Mouse (Mus musculus): ENCODE measurements around the gene Vwa3b. TPM values are rescaled to one million over a fixed set of nuclear protein-coding genes. Genes with fewer than 3 reads are reported as not detected.

Gene Vwa3b
- polyA plus RNA-seq, 1 experiment from 2014 or later: 0.23 TPM

DNA sequence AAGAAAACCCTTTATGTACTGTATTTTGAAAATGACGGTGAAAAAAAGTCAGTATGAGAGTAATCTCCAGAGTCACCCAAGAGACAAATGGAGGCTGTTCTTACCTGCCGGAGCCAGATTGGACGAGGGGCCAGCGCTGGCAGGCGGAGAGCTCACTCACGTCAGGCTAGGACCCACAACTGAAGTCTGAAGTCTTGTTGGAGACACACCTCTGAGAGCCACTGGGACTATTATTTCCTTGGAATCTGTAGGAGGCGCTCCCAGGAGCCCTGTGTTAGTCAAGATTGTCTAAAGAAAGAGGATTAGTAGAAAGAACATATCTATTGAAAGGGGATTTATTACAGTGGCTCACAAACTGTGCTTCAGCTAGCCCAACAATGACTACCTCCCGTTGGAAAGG is 16.4 kb downstream of the Vwa3b start:
- no peak overlapping the region for H3K9ac ChIP-seq (ENCODE audit: low read length)
- 76% methylated on average over 8 of the region's 8 CpGs for WGBS
- no peak overlapping the region for H3K4me3 ChIP-seq (ENCODE audit: low read depth, low read length)
- no peaks in the 10 kb centered on the region for H3K4me1 ChIP-seq (ENCODE audit: control insufficient read depth, insufficient read depth, low read length)
- H3K27me3 ChIP-seq (ENCODE audit: control insufficient read depth, insufficient read depth, low read length): no peaks in the 10 kb centered on the region
- no peaks in the 10 kb centered on the region for H3K9me3 ChIP-seq (ENCODE audit: control insufficient read depth, low read length)
- ATAC-seq (ENCODE audit: low FRiP score) (no peak), DNase-seq (ENCODE audit: low spot score, missing footprints) (no peak)
- no peak overlapping the region for H3K4me2 ChIP-seq
- no peak overlapping the region for H3K27ac ChIP-seq (ENCODE audit: low read depth, low read length)
- no peaks in the 10 kb centered on the region for H3K36me3 ChIP-seq (ENCODE audit: control insufficient read depth, insufficient read depth, low read length)

DNA sequence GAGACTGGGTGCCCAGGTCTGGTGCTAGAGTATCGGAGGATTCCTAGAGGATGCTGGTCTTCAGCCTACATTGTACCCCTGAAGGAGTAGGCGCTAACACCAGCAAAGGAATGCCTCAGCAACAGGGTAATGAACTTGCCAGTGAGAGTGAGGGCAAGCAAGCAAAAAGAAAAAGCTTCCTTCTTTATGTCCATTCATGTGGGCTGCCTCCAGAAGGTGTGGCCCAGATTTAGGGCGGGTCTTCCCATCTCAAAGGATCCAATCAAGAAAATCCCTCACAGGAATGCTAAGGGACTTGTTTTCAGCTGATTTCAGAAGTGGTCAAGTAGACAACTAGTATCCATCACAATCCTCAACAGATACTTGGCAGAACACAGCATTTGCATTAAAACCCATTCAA is 16.8 kb downstream of the Vwa3b start:
- H3K9ac ChIP-seq (ENCODE audit: low read length): no peak overlapping the region
- no peaks in the 10 kb centered on the region for H3K9me3 ChIP-seq (ENCODE audit: control insufficient read depth, low read length)
- no peak overlapping the region for H3K4me2 ChIP-seq
- H3K4me3 ChIP-seq (ENCODE audit: low read depth, low read length): no peak overlapping the region
- H3K4me1 ChIP-seq (ENCODE audit: control insufficient read depth, insufficient read depth, low read length): no peaks in the 10 kb centered on the region
- no peaks in the 10 kb centered on the region for H3K36me3 ChIP-seq (ENCODE audit: control insufficient read depth, insufficient read depth, low read length)
- no peaks in the 10 kb centered on the region for H3K27me3 ChIP-seq (ENCODE audit: control insufficient read depth, insufficient read depth, low read length)
- DNase-seq (ENCODE audit: low spot score, missing footprints): no peak
- WGBS: 92% methylated on average over 3 of the region's 3 CpGs
- ATAC-seq (ENCODE audit: low FRiP score): no peak
- no peak overlapping the region for H3K27ac ChIP-seq (ENCODE audit: low read depth, low read length)

DNA sequence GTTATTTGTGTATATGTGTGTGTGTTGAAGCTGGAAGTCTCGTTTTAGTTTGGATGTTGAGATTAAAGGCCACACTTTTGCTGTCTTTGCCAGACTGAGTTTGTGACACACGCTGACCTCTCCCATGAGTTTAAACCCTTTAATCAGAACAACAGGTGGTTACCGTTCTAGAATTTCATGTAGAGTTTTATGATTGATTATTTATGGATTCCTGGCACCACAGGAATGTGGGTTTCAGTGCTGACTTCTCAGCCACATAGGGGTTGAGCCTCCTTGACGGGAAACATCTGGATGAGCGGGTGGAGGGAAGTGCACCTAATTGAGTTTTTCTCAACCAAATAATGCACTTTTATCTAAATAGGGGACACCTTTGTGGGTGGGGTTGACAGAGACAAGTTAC is 19.1 kb downstream of the Vwa3b start:
- no peak for DNase-seq (ENCODE audit: low spot score, missing footprints)
- Histone ChIP-seq H3K36me3 (ENCODE audit: control insufficient read depth, insufficient read depth, low read length) (no peaks in the 10 kb centered on the region), H3K4me2 (no peak overlapping the region), H3K9me3 (ENCODE audit: control insufficient read depth, low read length) (no peaks in the 10 kb centered on the region), H3K4me1 (ENCODE audit: control insufficient read depth, insufficient read depth, low read length) (no peaks in the 10 kb centered on the region), H3K4me3 (ENCODE audit: low read depth, low read length) (no peak overlapping the region), H3K27me3 (ENCODE audit: control insufficient read depth, insufficient read depth, low read length) (no peaks in the 10 kb centered on the region), H3K9ac (ENCODE audit: low read length) (no peak overlapping the region), H3K27ac (ENCODE audit: low read depth, low read length) (no peak overlapping the region)
- no peak for ATAC-seq (ENCODE audit: low FRiP score)
- WGBS: 73% methylated on average over 5 of the region's 5 CpGs

DNA sequence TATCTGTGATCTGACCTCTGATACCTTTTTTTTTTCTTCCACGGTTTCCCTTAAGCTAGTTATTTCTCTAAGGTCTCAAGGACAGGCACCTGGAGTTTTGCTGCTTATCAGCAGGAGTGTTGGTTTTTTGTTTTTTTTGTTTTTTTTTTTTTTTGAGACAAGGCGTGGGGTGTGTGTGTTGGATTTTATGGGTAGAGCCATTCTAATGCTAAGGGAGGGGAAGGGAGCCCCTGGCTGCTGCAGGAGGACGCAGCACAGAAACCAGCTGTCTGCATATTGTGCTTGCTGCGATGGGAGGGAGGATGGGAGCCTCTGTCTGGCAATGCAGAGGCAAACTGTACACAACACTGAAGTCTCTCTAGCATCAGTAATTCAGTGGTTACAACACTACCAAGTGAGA is 22.8 kb downstream of the Vwa3b start:
- whole genome bisulfite sequencing: 60% methylated on average over 4 of the region's 4 CpGs
- ATAC-seq (ENCODE audit: low FRiP score) (no peak), DNase-seq (ENCODE audit: low spot score, missing footprints) (no peak)
- Histone ChIP-seq H3K4me2 (no peak overlapping the region), H3K36me3 (ENCODE audit: control insufficient read depth, insufficient read depth, low read length) (no peaks in the 10 kb centered on the region), H3K4me1 (ENCODE audit: control insufficient read depth, insufficient read depth, low read length) (no peaks in the 10 kb centered on the region), H3K9me3 (ENCODE audit: control insufficient read depth, low read length) (no peaks in the 10 kb centered on the region), H3K27ac (ENCODE audit: low read depth, low read length) (no peak overlapping the region), H3K27me3 (ENCODE audit: control insufficient read depth, insufficient read depth, low read length) (no peaks in the 10 kb centered on the region), H3K4me3 (ENCODE audit: low read depth, low read length) (no peak overlapping the region), H3K9ac (ENCODE audit: low read length) (no peak overlapping the region)

DNA sequence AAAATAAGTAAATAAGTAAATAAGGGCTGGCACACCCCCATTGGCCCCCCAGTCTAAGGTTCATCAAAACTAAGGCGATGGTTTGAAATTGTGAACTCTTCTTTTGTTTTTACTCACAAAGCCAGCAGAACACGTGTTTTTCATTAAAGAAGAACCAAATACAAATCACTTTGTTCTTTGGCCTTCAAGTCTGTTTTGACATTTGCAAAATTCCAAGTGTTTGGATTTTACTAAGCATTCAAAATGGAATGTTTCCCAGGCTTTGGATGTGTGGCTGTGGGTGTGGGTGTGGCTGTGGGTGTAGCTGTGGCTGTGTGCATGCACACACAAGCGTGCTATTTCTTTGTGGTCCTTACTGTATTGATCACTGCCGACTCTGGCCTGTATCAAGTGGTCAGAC is 27.3 kb downstream of the Vwa3b start:
- Histone ChIP-seq H3K27me3 (ENCODE audit: control insufficient read depth, insufficient read depth, low read length) (no peaks in the 10 kb centered on the region), H3K27ac (ENCODE audit: low read depth, low read length) (no peak overlapping the region), H3K9ac (ENCODE audit: low read length) (no peak overlapping the region), H3K4me2 (no peak overlapping the region), H3K4me3 (ENCODE audit: low read depth, low read length) (no peak overlapping the region), H3K4me1 (ENCODE audit: control insufficient read depth, insufficient read depth, low read length) (no peaks in the 10 kb centered on the region), H3K9me3 (ENCODE audit: control insufficient read depth, low read length) (no peaks in the 10 kb centered on the region), H3K36me3 (ENCODE audit: control insufficient read depth, insufficient read depth, low read length) (no peaks in the 10 kb centered on the region)
- DNase-seq (ENCODE audit: low spot score, missing footprints): no peak
- WGBS: 80% methylated on average over 4 of the region's 4 CpGs
- no peak for ATAC-seq (ENCODE audit: low FRiP score)

DNA sequence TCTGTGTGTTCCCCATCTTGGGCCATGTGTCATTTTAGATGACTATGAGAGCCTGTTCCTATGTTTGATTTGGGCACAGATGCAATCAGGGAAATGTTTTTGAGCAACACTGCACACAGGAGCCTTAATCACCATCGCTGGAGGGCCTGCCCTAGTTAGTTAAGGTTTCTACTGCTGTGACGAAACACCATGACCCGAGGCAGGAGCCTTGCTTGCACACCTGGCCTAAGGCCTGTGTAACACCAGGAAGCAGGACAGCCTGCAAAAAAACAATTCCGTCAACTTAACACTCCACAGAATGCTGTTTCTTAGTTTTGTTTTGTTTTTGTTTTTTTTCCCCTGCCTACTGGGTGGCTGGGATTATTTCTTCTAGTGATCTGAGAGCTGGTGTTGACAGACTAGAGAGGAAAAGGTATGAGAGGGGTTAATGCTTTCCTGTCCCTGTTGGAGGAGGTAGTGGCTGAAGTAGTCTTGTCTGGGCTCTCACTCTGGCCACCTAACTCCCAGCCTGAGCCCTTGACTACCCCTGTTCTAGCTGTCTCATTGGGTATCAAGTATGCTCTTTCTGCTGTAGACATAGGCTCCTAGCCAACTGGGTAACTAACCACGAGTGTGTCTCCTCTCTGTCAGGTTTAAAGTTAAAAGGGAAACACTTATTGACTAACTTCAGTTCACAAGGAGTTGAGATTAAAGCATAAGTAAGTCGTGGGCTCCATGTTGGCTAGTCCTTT is 30.6 kb downstream of the Vwa3b start:
- ATAC-seq (ENCODE audit: low FRiP score): no peak
- H3K4me2 ChIP-seq: no peak overlapping the region

DNA sequence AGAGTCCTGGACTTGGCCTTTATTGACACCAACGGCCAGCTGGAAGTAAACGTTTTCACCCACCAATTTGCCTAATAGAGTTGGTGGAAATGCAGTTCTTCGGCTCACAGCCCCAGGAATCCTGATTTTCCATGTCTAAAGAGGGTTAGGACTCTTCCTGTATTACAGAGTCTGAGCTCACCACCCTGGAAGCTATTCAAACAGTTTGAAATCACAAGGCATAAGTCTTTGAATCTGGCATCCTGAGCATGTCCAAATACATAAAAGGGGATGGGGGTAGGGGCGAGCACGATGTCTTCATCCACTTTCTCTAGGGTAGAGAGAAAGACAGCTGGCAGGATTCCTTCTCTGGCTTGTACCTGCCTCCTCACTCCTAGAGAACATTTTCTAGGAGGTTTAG is 34.5 kb downstream of the Vwa3b start:
- Histone ChIP-seq H3K27ac (ENCODE audit: low read depth, low read length) (no peak overlapping the region), H3K4me3 (ENCODE audit: low read depth, low read length) (no peak overlapping the region), H3K4me2 (no peak overlapping the region), H3K36me3 (ENCODE audit: control insufficient read depth, insufficient read depth, low read length) (no peaks in the 10 kb centered on the region), H3K9me3 (ENCODE audit: control insufficient read depth, low read length) (no peaks in the 10 kb centered on the region), H3K27me3 (ENCODE audit: control insufficient read depth, insufficient read depth, low read length) (no peaks in the 10 kb centered on the region), H3K4me1 (ENCODE audit: control insufficient read depth, insufficient read depth, low read length) (no peaks in the 10 kb centered on the region), H3K9ac (ENCODE audit: low read length) (no peak overlapping the region)
- ATAC-seq (ENCODE audit: low FRiP score) (no peak), DNase-seq (ENCODE audit: low spot score, missing footprints) (no peak)
- 81% methylated on average over 5 of the region's 5 CpGs for WGBS

More for the DNA sequence above, 30.6 kb downstream of the Vwa3b start:
- Histone ChIP-seq H3K4me3 (ENCODE audit: low read depth, low read length) (no peak overlapping the region), H3K9me3 (ENCODE audit: control insufficient read depth, low read length) (no peaks in the 10 kb centered on the region), H3K36me3 (ENCODE audit: control insufficient read depth, insufficient read depth, low read length) (no peaks in the 10 kb centered on the region), H3K9ac (ENCODE audit: low read length) (no peak overlapping the region), H3K27ac (ENCODE audit: low read depth, low read length) (no peak overlapping the region), H3K4me1 (ENCODE audit: control insufficient read depth, insufficient read depth, low read length) (no peaks in the 10 kb centered on the region), H3K27me3 (ENCODE audit: control insufficient read depth, insufficient read depth, low read length) (no peaks in the 10 kb centered on the region)
- no peak for DNase-seq (ENCODE audit: low spot score, missing footprints)
- WGBS: 79% methylated on average over 6 of the region's 6 CpGs

DNA sequence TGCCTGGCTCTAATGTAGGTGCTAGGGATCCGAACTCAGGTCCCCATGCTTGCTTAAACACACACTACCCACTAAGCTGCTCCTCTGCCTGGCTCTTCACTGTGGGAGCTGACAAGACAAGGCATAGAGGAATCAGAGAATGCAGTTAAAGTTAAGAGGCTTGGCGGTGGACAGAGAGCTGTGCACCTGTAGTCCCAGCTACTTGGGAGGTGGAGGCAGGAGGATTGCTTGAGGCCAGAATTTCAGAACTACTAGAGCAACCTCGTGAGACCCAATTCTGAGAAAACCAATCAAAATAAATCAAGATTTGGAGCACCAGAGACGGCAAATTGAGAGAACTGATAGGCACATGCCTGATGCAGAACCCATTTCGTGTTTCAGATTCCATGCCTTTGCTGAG is 36.7 kb downstream of the Vwa3b start:
- WGBS: 88% methylated on average over 5 of the region's 5 CpGs
- ATAC-seq (ENCODE audit: low FRiP score): no peak
- no peak overlapping the region for H3K4me3 ChIP-seq (ENCODE audit: low read depth, low read length)

DNA sequence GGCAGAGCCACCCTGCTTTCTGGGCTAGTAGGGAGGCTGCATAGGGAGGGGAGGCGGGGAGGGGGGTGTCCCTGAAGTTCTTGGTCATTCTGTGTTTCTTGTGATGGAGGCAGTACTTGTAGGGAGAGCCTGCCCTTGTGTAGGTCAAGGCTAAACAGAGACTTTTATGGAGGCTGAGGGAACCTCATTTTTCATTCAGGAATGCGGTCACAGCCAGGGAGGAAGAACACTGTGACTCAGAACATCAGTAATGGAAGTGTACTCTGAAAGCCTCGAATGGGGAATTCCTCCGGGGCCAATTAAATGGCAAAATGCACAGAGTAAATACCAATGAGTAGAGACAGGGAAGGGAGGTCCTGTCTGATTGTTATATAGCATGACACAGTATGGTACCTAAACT is 37.4 kb downstream of the Vwa3b start:
- Histone ChIP-seq H3K9ac (ENCODE audit: low read length) (no peak overlapping the region), H3K9me3 (ENCODE audit: control insufficient read depth, low read length) (no peaks in the 10 kb centered on the region), H3K4me3 (ENCODE audit: low read depth, low read length) (no peak overlapping the region), H3K36me3 (ENCODE audit: control insufficient read depth, insufficient read depth, low read length) (no peaks in the 10 kb centered on the region), H3K4me2 (no peak overlapping the region), H3K4me1 (ENCODE audit: control insufficient read depth, insufficient read depth, low read length) (no peaks in the 10 kb centered on the region), H3K27ac (ENCODE audit: low read depth, low read length) (no peak overlapping the region), H3K27me3 (ENCODE audit: control insufficient read depth, insufficient read depth, low read length) (no peaks in the 10 kb centered on the region)
- WGBS: 75% methylated on average over 4 of the region's 4 CpGs
- no peak for ATAC-seq (ENCODE audit: low FRiP score)
- no peak for DNase-seq (ENCODE audit: low spot score, missing footprints)

More for the DNA sequence above, 36.7 kb downstream of the Vwa3b start:
- no peak for DNase-seq (ENCODE audit: low spot score, missing footprints)
- H3K27me3 ChIP-seq (ENCODE audit: control insufficient read depth, insufficient read depth, low read length): no peaks in the 10 kb centered on the region
- no peaks in the 10 kb centered on the region for H3K4me1 ChIP-seq (ENCODE audit: control insufficient read depth, insufficient read depth, low read length)
- no peak overlapping the region for H3K27ac ChIP-seq (ENCODE audit: low read depth, low read length)
- H3K36me3 ChIP-seq (ENCODE audit: control insufficient read depth, insufficient read depth, low read length): no peaks in the 10 kb centered on the region
- no peaks in the 10 kb centered on the region for H3K9me3 ChIP-seq (ENCODE audit: control insufficient read depth, low read length)
- H3K9ac ChIP-seq (ENCODE audit: low read length): no peak overlapping the region
- no peak overlapping the region for H3K4me2 ChIP-seq

Data from midbrain, embryonic 11.5 days (tissue).